Mouse (Mus musculus): ENCODE results near the gene Phactr4. TPM values are rescaled to one million over a fixed set of nuclear protein-coding genes. Genes with fewer than 3 reads are reported as not detected.

Gene Phactr4
- polyA plus RNA-seq, 1 experiment = 15.6 TPM

- no peaks in the 10 kb centered on the region for H3K27me3 ChIP-seq (ENCODE audit: control insufficient read depth, insufficient read depth, low read length)
- 57% methylated on average over 4 of the region's 4 CpGs for WGBS
These were observed 33.0 kb downstream of the Phactr4 start for GRCm38 (mm10) chr4:132389302-132389701.

GRCm38 (mm10) chr4:132387617-132388016 lies 34.7 kb downstream of the Phactr4 start:
- 67% methylated on average over 5 of the region's 5 CpGs for WGBS
- no peak overlapping the region for H3K27ac ChIP-seq (ENCODE audit: insufficient read depth, low read depth, low read length)

More at GRCm38 (mm10) chr4:132389302-132389701, 33.0 kb downstream of the Phactr4 start:
- H3K4me1 ChIP-seq (ENCODE audit: control insufficient read depth, insufficient read depth, insufficient read length, low read length) = no peaks in the 10 kb centered on the region; the same call in 1 of the 2 replicates
- no peak overlapping the region for H3K4me3 ChIP-seq (ENCODE audit: low read depth, low read length)
- no peak overlapping the region for H3K27ac ChIP-seq (ENCODE audit: insufficient read depth, low read depth, low read length)
- peaks cover 13% of the 10 kb centered on the region for H3K36me3 ChIP-seq (ENCODE audit: control insufficient read depth, insufficient read depth, low read length)
- TF ChIP-seq POLR2A (IDR thresholded peaks at IDR 0.05; ENCODE audit: low read depth, low read length) (no peak), CTCF (IDR thresholded peaks at IDR 0.05; ENCODE audit: extremely low read depth, insufficient read length, insufficient replicate concordance, low read depth, low read length) (no peak)

DNA sequence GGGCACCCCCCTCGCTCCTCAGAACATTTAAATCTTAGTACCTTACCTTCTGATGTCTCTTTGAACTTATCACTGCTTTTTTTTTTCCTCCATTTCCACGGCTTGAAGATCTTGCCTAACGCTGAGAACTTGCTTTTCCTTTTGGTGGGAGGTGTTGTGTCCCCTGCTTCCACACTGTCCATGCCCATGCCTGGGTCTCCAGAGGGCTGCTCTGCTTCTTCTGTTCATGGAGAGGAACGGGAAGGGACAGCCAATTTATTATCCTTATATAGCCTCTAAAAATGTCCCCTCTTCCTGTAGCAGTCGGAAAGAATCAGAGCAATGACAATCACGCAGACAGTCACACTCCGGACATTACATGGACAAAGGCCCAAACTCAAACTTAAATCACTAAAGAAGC lies 35.4 kb downstream of the Phactr4 start:
- no peak overlapping the region for H3K4me3 ChIP-seq (ENCODE audit: low read depth, low read length)
- H3K36me3 ChIP-seq (ENCODE audit: control insufficient read depth, insufficient read depth, low read length) = peaks cover 19% of the 10 kb centered on the region
- no peak for TF ChIP-seq POLR2A (IDR thresholded peaks at IDR 0.05; ENCODE audit: low read depth, low read length)
- TF ChIP-seq CTCF (IDR thresholded peaks at IDR 0.05; ENCODE audit: extremely low read depth, insufficient read length, insufficient replicate concordance, low read depth, low read length) = no peak
- peaks cover 6% of the 10 kb centered on the region; the same call in 1 of the 2 replicates for H3K4me1 ChIP-seq (ENCODE audit: control insufficient read depth, insufficient read depth, insufficient read length, low read length)
- WGBS = 86% methylated on average over 7 of the region's 7 CpGs
- no peaks in the 10 kb centered on the region for H3K27me3 ChIP-seq (ENCODE audit: control insufficient read depth, insufficient read depth, low read length)
- H3K27ac ChIP-seq (ENCODE audit: insufficient read depth, low read depth, low read length) = no peak overlapping the region

More at GRCm38 (mm10) chr4:132387617-132388016, 34.7 kb downstream of the Phactr4 start:
- peaks cover 19% of the 10 kb centered on the region for H3K36me3 ChIP-seq (ENCODE audit: control insufficient read depth, insufficient read depth, low read length)
- TF ChIP-seq POLR2A (IDR thresholded peaks at IDR 0.05; ENCODE audit: low read depth, low read length) = no peak
- TF ChIP-seq CTCF (IDR thresholded peaks at IDR 0.05; ENCODE audit: extremely low read depth, insufficient read length, insufficient replicate concordance, low read depth, low read length) = no peak
- no peak overlapping the region for H3K4me3 ChIP-seq (ENCODE audit: low read depth, low read length)
- peaks cover 3% of the 10 kb centered on the region; the same call in 1 of the 2 replicates for H3K4me1 ChIP-seq (ENCODE audit: control insufficient read depth, insufficient read depth, insufficient read length, low read length)
- H3K27me3 ChIP-seq (ENCODE audit: control insufficient read depth, insufficient read depth, low read length) = no peaks in the 10 kb centered on the region

DNA sequence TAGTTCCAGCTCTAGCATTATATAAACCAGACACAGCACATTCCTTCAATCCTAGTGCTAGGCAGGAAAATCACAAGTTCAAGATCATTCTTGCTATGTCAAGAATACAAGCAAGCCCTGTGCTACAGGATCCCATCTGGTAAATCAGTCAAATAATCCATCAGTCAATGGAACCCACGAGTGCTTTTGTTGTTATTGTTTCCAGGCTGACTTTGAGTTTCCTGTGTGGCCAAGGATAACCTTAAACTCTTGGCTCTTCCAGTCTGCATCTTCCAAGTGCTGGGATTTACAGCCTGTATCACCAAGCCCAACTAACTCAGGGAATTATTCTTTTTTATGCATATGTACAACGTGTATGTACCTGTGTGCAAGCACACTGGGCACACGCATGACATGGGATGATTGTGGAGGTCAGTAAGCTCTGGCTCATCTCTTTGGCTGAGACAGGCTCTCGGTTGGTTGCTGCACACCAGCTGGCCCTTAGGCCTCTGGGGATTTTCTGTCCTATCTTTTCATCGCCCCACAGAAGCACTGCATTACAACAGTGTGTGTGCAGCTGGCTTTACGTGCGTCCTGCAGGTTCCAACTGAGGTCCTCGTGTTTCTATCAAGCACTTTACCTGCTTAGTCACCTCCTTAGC lies 36.4 kb downstream of the Phactr4 start:
- no peak overlapping the region for H3K4me3 ChIP-seq (ENCODE audit: low read depth, low read length)
- TF ChIP-seq CTCF (IDR thresholded peaks at IDR 0.05; ENCODE audit: extremely low read depth, insufficient read length, insufficient replicate concordance, low read depth, low read length) = no peak
- peaks cover 7% of the 10 kb centered on the region; the same call in 1 of the 2 replicates for H3K4me1 ChIP-seq (ENCODE audit: control insufficient read depth, insufficient read depth, insufficient read length, low read length)
- peaks cover 19% of the 10 kb centered on the region for H3K36me3 ChIP-seq (ENCODE audit: control insufficient read depth, insufficient read depth, low read length)
- 83% methylated on average over 8 of the region's 8 CpGs for WGBS
- H3K27me3 ChIP-seq (ENCODE audit: control insufficient read depth, insufficient read depth, low read length) = no peaks in the 10 kb centered on the region
- H3K27ac ChIP-seq (ENCODE audit: insufficient read depth, low read depth, low read length) = no peak overlapping the region

GRCm38 (mm10) chr4:132383455-132383854 lies 38.8 kb downstream of the Phactr4 start:
- Histone ChIP-seq H3K4me3 (ENCODE audit: low read depth, low read length) (no peak overlapping the region), H3K27me3 (ENCODE audit: control insufficient read depth, insufficient read depth, low read length) (no peaks in the 10 kb centered on the region), H3K4me1 (ENCODE audit: control insufficient read depth, insufficient read depth, insufficient read length, low read length) (peaks cover 8% of the 10 kb centered on the region; the same call in 1 of the 2 replicates), H3K36me3 (ENCODE audit: control insufficient read depth, insufficient read depth, low read length) (peaks cover 23% of the 10 kb centered on the region), H3K27ac (ENCODE audit: insufficient read depth, low read depth, low read length) (no peak overlapping the region)
- TF ChIP-seq CTCF (IDR thresholded peaks at IDR 0.05; ENCODE audit: extremely low read depth, insufficient read length, insufficient replicate concordance, low read depth, low read length) = no peak
- TF ChIP-seq POLR2A (IDR thresholded peaks at IDR 0.05; ENCODE audit: low read depth, low read length) = no peak
- 81% methylated on average over 3 of the region's 3 CpGs for WGBS

DNA sequence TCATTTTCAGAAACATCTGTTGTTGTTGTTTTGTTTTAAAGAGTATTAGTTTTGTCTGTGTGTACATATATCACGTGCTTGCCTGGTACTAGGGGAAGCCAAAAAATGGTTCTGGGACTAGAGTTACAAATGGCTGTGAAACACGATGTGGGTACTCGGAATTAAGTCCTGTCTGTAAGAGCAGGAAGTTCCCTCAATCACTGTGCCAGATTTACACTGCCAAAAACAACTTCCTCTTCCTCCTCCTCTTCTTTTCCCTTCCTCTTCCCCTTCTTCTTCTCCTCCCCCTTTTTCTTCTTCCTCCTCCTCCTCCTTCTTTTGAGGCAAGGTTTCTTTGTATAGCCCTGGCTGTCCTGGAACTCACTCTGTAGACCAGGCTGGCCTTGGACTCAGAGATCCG lies 40.0 kb downstream of the Phactr4 start:
- TF ChIP-seq CTCF (IDR thresholded peaks at IDR 0.05; ENCODE audit: extremely low read depth, insufficient read length, insufficient replicate concordance, low read depth, low read length) (no peak), POLR2A (IDR thresholded peaks at IDR 0.05; ENCODE audit: low read depth, low read length) (no peak)
- Histone ChIP-seq H3K36me3 (ENCODE audit: control insufficient read depth, insufficient read depth, low read length) (peaks cover 33% of the 10 kb centered on the region), H3K4me1 (ENCODE audit: control insufficient read depth, insufficient read depth, insufficient read length, low read length) (peaks cover 8% of the 10 kb centered on the region; the same call in 1 of the 2 replicates), H3K27me3 (ENCODE audit: control insufficient read depth, insufficient read depth, low read length) (no peaks in the 10 kb centered on the region), H3K27ac (ENCODE audit: insufficient read depth, low read depth, low read length) (no peak overlapping the region), H3K4me3 (ENCODE audit: low read depth, low read length) (no peak overlapping the region)
- 66% methylated on average over 4 of the region's 4 CpGs for WGBS

DNA sequence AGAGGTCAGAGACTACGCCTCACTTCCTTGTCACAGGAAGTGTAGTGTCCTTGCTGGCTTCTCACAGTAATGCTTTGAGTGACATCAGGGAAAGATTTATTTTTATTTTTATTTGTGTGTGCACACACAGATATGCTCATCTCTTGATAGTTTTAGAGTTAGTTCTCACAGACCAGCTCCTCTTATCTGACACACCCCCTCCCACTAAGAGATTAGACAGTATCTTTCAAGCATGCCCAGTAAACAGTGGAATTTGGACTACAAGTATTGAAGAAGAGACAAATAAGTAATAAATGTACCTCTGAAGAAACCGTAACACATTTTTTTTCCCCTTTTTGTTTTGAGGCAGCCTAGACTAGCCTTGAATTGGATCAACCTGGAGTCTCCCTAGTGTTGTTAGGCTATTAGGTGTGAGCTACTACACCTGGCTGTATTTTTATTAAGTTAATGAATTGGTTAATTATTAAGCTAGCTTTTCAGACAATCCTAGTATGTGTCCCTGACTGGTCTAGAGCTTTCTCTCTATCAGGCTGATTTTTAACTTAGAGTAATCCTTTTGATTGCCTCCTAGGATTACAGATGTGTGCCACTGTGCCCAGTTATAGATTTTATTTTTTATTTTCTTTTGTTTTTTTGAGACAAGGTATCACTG lies 41.2 kb downstream of the Phactr4 start:
- no peaks in the 10 kb centered on the region for H3K27me3 ChIP-seq (ENCODE audit: control insufficient read depth, insufficient read depth, low read length)
- peaks cover 8% of the 10 kb centered on the region; the same call in 1 of the 2 replicates for H3K4me1 ChIP-seq (ENCODE audit: control insufficient read depth, insufficient read depth, insufficient read length, low read length)
- no peak overlapping the region for H3K4me3 ChIP-seq (ENCODE audit: low read depth, low read length)
- TF ChIP-seq CTCF (IDR thresholded peaks at IDR 0.05; ENCODE audit: extremely low read depth, insufficient read length, insufficient replicate concordance, low read depth, low read length) = no peak
- TF ChIP-seq POLR2A (IDR thresholded peaks at IDR 0.05; ENCODE audit: low read depth, low read length) = no peak
- no peak overlapping the region for H3K27ac ChIP-seq (ENCODE audit: insufficient read depth, low read depth, low read length)
- WGBS = 44% methylated on average over 2 of the region's 2 CpGs
- H3K36me3 ChIP-seq (ENCODE audit: control insufficient read depth, insufficient read depth, low read length) = peaks cover 33% of the 10 kb centered on the region
